Mouse (Mus musculus): Measurements from ENCODE around the gene Cacnb4. TPM values are rescaled to one million over a fixed set of nuclear protein-coding genes. Genes with fewer than 3 reads are reported as not detected.

The Cacnb4 gene
- total RNA-seq (2014; fragmentation: Nextera tagmentation) (not detected in 2 replicates), total RNA-seq (2017) (0.09 TPM in 1 of 2 replicates, not detected in the other)

- ATAC-seq (replicated peaks; ENCODE audit: low FRiP score, low TSS enrichment, poor library complexity, severe bottlenecking): no peak
These were observed at the start of gene Cacnb4 for GRCm38 (mm10) chr2:52676023-52676912. Gene Cacnb4, minus strand, starts transcription at chr2:52676831.

- no peak for ATAC-seq (replicated peaks; ENCODE audit: low FRiP score, low TSS enrichment, poor library complexity, severe bottlenecking)
These were observed 43.8 kb upstream of the Cacnb4 start for GRCm38 (mm10) chr2:52720231-52721025.

- no peak for ATAC-seq (replicated peaks; ENCODE audit: low FRiP score, low TSS enrichment, poor library complexity, severe bottlenecking)
These were observed 40.4 kb upstream of the Cacnb4 start for GRCm38 (mm10) chr2:52717076-52717475.

DNA sequence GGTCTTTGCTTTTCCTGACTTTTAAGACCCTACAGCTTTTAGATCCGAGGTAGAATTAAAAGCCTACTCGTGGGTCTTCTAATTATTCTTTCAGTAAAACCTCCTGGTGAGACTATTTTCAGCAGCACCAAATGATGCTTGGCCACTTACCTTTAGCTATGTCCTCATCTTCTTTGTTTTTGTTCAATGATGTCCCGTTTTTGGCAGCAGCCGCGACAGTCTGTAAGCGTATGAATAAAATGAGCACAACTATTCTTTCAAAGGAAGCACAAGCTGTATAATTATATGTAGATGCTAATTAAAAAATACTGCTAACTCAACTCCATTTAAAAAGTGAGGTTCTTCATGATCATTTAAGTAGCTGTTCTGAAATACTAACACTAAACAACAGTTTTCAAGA is 38.9 kb upstream of the Cacnb4 start:
- ATAC-seq (replicated peaks; ENCODE audit: low FRiP score, low TSS enrichment, poor library complexity, severe bottlenecking): no peak

DNA sequence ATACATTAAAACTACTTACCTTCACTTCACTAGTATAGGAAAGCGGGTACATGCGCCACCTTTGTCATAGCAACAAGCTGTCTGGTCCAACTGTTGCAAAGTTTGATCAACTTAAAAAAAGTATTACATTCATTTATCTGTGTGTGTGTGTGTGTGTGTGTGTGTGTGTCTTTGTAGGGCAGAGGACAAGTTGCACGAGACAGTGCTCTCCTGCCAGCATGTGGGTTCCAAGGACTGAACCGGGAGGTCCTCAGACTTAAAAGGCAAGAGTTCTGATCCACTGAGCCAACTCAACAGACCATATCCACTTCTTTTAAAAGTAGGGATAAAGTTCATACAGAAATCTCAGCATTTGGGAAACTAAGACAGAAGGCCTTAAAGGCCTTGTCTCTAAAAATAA is 37.5 kb upstream of the Cacnb4 start:
- no peak for ATAC-seq (replicated peaks; ENCODE audit: low FRiP score, low TSS enrichment, poor library complexity, severe bottlenecking)

DNA sequence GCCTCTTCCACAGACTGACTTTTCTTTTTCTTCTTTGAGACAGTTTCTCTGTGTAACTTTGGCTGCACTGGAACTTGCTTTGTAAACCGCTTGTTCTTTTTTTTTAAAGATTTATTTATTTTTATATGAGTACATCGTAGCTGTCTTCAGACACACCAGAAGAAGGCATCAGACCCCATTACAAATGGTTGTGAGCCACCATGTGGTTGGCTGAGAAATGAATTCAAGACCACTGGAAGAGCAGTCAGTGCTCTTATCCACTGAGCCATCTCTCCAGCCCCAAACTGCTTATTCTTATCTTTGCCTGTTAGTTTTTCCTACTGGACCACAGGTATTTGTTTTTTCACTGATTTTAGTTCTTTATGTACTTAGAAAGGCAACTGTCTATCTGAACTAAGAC is 34.2 kb upstream of the Cacnb4 start:
- ATAC-seq (replicated peaks; ENCODE audit: low FRiP score, low TSS enrichment, poor library complexity, severe bottlenecking): no peak

- no peak for ATAC-seq (replicated peaks; ENCODE audit: low FRiP score, low TSS enrichment, poor library complexity, severe bottlenecking)
These were observed 32.8 kb upstream of the Cacnb4 start for GRCm38 (mm10) chr2:52709417-52709816.

GRCm38 (mm10) chr2:52701368-52702036 is 24.9 kb upstream of the Cacnb4 start:
- ATAC-seq (replicated peaks; ENCODE audit: low FRiP score, low TSS enrichment, poor library complexity, severe bottlenecking): no peak

- ATAC-seq (replicated peaks; ENCODE audit: low FRiP score, low TSS enrichment, poor library complexity, severe bottlenecking): no peak
These were observed 23.7 kb upstream of the Cacnb4 start for GRCm38 (mm10) chr2:52700352-52700751.

DNA sequence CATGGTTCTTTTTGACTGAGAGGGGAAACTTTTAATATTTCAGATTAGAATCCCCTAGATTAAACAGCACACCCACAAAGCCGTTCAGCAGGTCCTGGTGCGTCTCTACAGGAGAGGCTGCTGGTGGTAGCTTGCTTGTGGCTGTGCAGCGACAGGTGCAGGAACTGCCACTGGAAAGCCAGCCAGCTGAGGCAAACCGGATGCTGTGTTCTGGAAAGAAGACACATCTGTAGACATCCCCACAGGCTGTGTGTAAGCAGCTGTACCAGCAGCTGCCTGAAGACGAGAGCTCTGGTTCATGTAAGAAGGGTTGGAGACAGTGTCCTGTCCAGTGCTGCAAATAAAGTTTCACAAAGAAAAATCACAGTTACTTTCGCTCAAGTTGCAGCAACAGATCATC is 18.0 kb upstream of the Cacnb4 start:
- ATAC-seq (replicated peaks; ENCODE audit: low FRiP score, low TSS enrichment, poor library complexity, severe bottlenecking): no peak

DNA sequence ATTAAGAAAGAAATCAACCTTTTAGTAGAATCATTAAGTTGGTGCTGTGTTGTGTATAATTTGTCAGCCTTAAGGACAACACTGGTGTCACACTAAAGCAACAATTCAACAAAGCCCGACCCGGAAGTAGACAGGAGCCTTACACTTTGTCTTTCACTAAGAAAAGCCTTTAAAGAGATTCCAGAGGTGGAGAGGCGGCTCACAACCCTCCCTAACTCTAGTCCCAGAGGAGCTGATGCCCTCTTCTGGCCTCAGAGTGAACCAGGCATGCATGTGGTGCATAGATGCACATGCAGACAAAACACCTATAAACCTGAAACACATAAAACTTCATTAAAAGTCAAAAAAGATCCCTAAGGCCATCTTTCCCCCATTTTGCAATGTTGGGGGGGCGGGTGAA is 15.1 kb upstream of the Cacnb4 start:
- no peak for ATAC-seq (replicated peaks; ENCODE audit: low FRiP score, low TSS enrichment, poor library complexity, severe bottlenecking)

DNA sequence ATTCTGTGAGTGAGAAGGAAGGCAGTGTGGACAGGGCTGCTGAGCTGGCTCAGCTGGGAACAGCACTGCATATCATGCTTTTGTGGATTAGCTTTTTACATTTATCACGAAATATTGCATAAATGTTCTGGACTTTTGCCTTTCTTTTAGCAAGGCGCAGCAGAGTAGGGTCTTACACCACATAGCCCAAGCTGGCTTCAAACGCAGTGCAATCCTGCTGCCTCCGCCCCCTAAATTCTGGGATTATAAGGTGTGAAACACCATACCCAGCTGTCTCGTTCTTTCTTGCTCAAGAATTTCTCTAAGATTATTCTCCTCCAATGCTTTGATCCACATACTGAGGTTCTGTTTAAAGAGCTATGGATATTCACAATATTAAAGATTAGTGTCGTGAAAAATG is 10.0 kb upstream of the Cacnb4 start:
- no peak for ATAC-seq (replicated peaks; ENCODE audit: low FRiP score, low TSS enrichment, poor library complexity, severe bottlenecking)

DNA sequence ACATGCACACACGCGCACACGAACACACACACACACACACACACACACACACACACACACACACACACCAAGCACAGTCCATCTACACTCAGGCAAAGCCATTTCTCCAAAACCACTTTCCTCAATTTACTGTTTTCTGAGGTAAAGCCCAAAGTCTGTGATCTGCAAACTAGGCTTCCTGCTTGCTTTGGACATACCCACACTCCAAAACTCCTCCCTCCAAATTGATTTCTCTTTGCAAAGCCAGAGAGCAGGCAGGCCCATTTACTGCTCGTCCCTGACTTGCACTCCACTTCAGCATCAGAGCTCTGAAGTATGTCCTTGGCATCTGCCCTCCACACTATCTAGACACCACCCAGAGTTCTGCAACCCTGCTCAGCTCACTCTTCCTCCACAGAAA is 958 bp upstream of the Cacnb4 start:
- no peak for ATAC-seq (replicated peaks; ENCODE audit: low FRiP score, low TSS enrichment, poor library complexity, severe bottlenecking)

GRCm38 (mm10) chr2:52676913-52677303 is 277 bp upstream of the Cacnb4 start:
- ATAC-seq (replicated peaks; ENCODE audit: low FRiP score, low TSS enrichment, poor library complexity, severe bottlenecking): no peak

- 0 out of 2 replicates have a peak, but pooled peaks have one; percentile 29 for ATAC-seq (replicated peaks; ENCODE audit: low FRiP score, low TSS enrichment, poor library complexity, severe bottlenecking)
These were observed 1.2 kb downstream of the Cacnb4 start for GRCm38 (mm10) chr2:52675278-52675987.

DNA sequence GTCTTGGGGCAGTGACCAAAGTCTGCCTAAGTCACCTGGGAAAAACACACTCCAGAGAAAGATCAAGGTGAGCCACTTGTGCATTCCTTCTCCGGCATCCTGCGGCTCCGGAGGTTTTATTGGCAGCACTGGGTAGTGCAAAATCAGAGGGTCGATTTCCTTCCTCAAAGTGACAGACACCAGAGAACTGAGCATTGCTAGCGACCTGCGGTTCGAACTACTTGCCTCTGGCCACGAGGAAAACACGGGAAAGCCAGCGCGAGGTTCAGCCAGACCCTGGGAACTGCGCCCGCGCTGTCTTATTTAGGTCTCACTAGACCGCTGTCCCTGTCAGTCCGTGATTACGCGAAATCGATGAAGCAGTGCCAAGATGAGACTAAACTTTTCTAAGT is 1.7 kb downstream of the Cacnb4 start:
- ATAC-seq (replicated peaks; ENCODE audit: low FRiP score, low TSS enrichment, poor library complexity, severe bottlenecking): no peak

DNA sequence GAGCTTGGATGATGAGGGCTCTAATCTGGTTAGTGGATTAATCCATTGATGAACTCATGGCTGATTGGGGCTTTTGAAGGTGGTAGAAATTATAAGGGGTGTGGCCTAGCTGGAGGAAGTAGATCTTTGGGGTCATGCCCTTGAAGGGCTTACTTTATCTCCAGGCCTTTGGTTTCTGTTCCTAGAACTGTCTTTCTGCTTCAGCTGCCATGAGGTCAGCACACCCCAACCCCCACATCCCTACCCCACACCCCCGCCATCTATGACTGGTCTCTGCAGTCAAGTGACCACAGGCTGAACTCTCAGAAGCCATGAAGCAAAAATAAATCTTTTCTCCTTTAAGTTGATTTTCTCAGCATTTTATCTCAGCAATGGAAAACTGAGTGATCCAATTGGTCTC is 3.5 kb downstream of the Cacnb4 start:
- no peak for ATAC-seq (replicated peaks; ENCODE audit: low FRiP score, low TSS enrichment, poor library complexity, severe bottlenecking)

- no peak for ATAC-seq (replicated peaks; ENCODE audit: low FRiP score, low TSS enrichment, poor library complexity, severe bottlenecking)
These were observed 5.9 kb downstream of the Cacnb4 start for GRCm38 (mm10) chr2:52670733-52671132.

GRCm38 (mm10) chr2:52668480-52668879 is 8.2 kb downstream of the Cacnb4 start:
- ATAC-seq (replicated peaks; ENCODE audit: low FRiP score, low TSS enrichment, poor library complexity, severe bottlenecking): no peak
